Mouse (Mus musculus) embryonic facial prominence, embryonic 12.5 days (tissue): ENCODE measurements at regions not wholly inside any gene's neighbourhood (a gene's known extent, or its start where the extent isn't known, plus 50 kb on each side); places are given as distances from the start of the nearest gene placed in this dataset.

Experiments
- ATAC-seq: fragments of 200-750 bp; cut with Nextera tagmentation; 2 replicates; pipeline ENCODE4 v1.8.0; 2017; ENCODE audit not compliant: insufficient number of reproducible peaks, insufficient read depth, low FRiP score, low TSS enrichment
- H3K27ac ChIP-seq: fragments of 300-500 bp; sonication (generic); 2 replicates; pipeline ENCODE4 v1.5.1; 2016; ENCODE audit warnings: mild to moderate bottlenecking
- H3K27me3 ChIP-seq: fragments of 300-500 bp; sonication (generic); 2 replicates; pipeline ENCODE4 v1.6.1; 2016; ENCODE audit warnings: mild to moderate bottlenecking, moderate library complexity
- H3K36me3 ChIP-seq: fragments of 300-500 bp; sonication (generic); 2 replicates; pipeline ENCODE4 v1.6.1; 2016; ENCODE audit warnings: mild to moderate bottlenecking
- H3K4me1 ChIP-seq: fragments of 300-500 bp; sonication (generic); 2 replicates; pipeline ENCODE4 v1.6.1; 2016
- H3K4me2 ChIP-seq: fragments of 300-500 bp; sonication (generic); replicated peaks from 2 replicates; pipeline ENCODE4 v1.6.1; 2016; ENCODE audit warnings: mild to moderate bottlenecking, moderate library complexity
- H3K4me3 ChIP-seq: fragments of 300-500 bp; sonication (generic); 2 replicates; pipeline ENCODE4 v1.5.1; 2016; ENCODE audit warnings: mild to moderate bottlenecking
- H3K9ac ChIP-seq: fragments of 300-500 bp; sonication (generic); 2 replicates; pipeline ENCODE4 v1.6.1; 2016; ENCODE audit warnings: mild to moderate bottlenecking, moderate library complexity
- H3K9me3 ChIP-seq: fragments of 300-500 bp; sonication (generic); 2 replicates; pipeline ENCODE4 v1.6.1; 2016; ENCODE audit warnings: mild to moderate bottlenecking, moderate library complexity
- WGBS: fragments of 180-500 bp; shearing (Covaris S2); methylation state at CpG from one replicate; pipeline ENCODE4 v1.1.7; 2016; 5-methylcytosine and 5-hydroxymethylcytosine counted together

DNA sequence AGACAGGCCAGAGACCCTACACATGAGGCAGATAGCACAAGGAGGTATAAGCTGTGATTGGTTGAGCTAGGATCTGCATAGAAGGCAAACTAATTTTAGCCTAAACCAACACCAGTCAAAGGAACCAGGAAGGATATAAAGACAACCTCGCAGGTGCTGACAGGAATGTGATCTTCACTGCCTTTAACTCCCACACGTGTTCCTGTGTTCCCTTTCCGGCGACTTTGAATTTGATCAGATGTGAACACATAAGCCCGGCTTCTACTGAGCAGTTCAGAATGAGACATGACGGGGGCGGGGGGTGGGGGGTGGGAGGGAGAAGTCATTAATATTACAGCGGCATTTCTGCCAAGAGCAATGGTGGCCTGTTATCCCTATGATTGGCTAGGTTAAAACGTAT lies 271.0 kb downstream of the Tgfb2 start:
- Histone ChIP-seq H3K27ac (no peak overlapping the region), H3K27me3 (0 out of 2 replicates have a peak, but pooled peaks cover 2% of the 10 kb centered on the region)

DNA sequence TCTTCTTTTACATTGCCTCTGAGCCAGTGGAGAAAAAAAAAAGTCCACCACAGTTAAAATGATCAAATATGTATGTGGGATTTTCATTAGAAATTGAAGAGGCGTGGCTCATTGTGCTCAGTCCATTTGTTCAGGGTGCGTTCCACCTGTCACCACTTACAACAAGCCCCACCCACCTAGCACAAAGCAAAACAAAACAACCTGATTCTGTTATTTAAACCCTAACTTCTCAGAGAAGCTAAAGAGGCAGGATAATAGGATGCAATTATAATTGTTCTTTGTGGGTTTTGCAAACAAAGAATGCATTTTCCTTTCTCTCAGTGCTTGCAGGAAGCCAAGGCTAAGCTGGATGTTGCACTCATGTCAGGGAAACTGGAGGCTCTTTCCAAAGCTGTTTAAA lies 271.8 kb downstream of the Tgfb2 start:
- H3K9me3 ChIP-seq: no peaks in the 10 kb centered on the region
- ATAC-seq: no peak
- H3K27ac ChIP-seq: no peak overlapping the region
- no peak overlapping the region for H3K9ac ChIP-seq
- 68% methylated on average over 2 of the region's 2 CpGs for WGBS
- no peak overlapping the region for H3K4me2 ChIP-seq
- H3K4me3 ChIP-seq: no peak overlapping the region
- H3K4me1 ChIP-seq: peaks cover 6% of the 10 kb centered on the region; the same call in 1 of the 2 replicates
- H3K36me3 ChIP-seq: no peaks in the 10 kb centered on the region
- 0 out of 2 replicates have a peak, but pooled peaks cover 2% of the 10 kb centered on the region for H3K27me3 ChIP-seq

More for the DNA sequence above, 271.0 kb downstream of the Tgfb2 start:
- no peaks in the 10 kb centered on the region for H3K9me3 ChIP-seq
- H3K4me3 ChIP-seq: no peak overlapping the region
- no peak for ATAC-seq
- H3K4me2 ChIP-seq: no peak overlapping the region
- H3K4me1 ChIP-seq: peaks cover 6% of the 10 kb centered on the region; the same call in 1 of the 2 replicates
- 62% methylated on average over 9 of the region's 9 CpGs for WGBS
- H3K36me3 ChIP-seq: no peaks in the 10 kb centered on the region
- H3K9ac ChIP-seq: no peak overlapping the region

GRCm38 (mm10) chr1:186433169-186433665 lies 272.6 kb downstream of the Tgfb2 start:
- no peaks in the 10 kb centered on the region for H3K36me3 ChIP-seq
- H3K27ac ChIP-seq: no peak overlapping the region
- no peak overlapping the region for H3K4me3 ChIP-seq
- H3K9ac ChIP-seq: no peak overlapping the region
- H3K4me1 ChIP-seq: peaks cover 6% of the 10 kb centered on the region; the same call in 1 of the 2 replicates
- no peak overlapping the region for H3K4me2 ChIP-seq
- peak; percentile 56; the same call in 1 of the 2 replicates for ATAC-seq
- H3K9me3 ChIP-seq: no peaks in the 10 kb centered on the region
- WGBS: 83% methylated on average over 7 of the region's 7 CpGs
- H3K27me3 ChIP-seq: 0 out of 2 replicates have a peak, but pooled peaks cover 2% of the 10 kb centered on the region

GRCm38 (mm10) chr1:186425421-186425820 lies 280.4 kb downstream of the Tgfb2 start:
- ATAC-seq: no peak
- peaks cover 11% of the 10 kb centered on the region; the same call in 1 of the 2 replicates for H3K4me1 ChIP-seq
- H3K27ac ChIP-seq: no peak overlapping the region
- no peaks in the 10 kb centered on the region for H3K36me3 ChIP-seq
- no peaks in the 10 kb centered on the region for H3K27me3 ChIP-seq
- no peak overlapping the region for H3K9ac ChIP-seq
- H3K4me3 ChIP-seq: no peak overlapping the region
- H3K9me3 ChIP-seq: no peaks in the 10 kb centered on the region
- no peak overlapping the region for H3K4me2 ChIP-seq
- 70% methylated on average over 6 of the region's 6 CpGs for WGBS

DNA sequence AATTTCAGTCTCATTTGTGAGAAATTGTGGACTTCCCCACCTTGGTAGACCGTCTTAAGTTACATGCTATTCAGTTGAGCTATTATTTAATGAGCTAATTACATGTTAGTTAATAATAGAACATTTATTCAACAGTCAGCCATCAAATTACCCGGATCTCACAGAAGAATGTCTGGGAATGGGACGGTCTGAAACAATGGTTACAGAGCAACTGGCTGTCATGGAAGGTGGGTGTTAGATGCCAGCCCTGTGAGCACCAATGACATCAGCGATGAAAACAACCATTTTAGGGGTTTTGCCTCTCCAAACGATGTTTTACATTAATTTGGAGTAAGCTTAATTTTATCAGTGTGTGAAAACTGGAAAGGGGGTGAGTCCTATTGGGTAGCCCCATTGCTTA lies 281.7 kb downstream of the Tgfb2 start:
- Histone ChIP-seq H3K9ac (no peak overlapping the region), H3K4me3 (no peak overlapping the region), H3K4me2 (no peak overlapping the region), H3K9me3 (no peaks in the 10 kb centered on the region), H3K4me1 (peaks cover 11% of the 10 kb centered on the region; the same call in 1 of the 2 replicates), H3K36me3 (no peaks in the 10 kb centered on the region), H3K27ac (no peak overlapping the region), H3K27me3 (no peaks in the 10 kb centered on the region)
- 77% methylated on average over 5 of the region's 5 CpGs for WGBS
- no peak for ATAC-seq

DNA sequence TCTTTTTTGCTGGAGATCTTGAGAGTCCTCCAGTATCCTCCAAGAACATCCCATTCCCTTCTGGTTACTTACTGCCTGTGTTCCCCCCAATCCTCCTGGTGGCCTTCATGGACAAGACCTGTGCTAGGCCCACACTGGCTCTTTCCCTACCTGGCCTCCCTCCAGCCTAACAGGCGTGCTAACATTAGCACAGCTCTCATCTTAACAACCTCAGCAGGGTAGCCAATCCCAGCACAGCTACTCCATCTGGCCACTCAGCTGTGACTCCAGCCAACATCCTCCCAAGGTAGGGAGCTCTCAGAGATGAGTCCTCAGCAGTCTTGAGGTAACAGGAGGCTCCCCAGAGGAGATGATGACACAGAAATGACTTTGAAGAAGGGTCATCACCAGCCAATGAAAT lies 288.7 kb downstream of the Tgfb2 start:
- no peaks in the 10 kb centered on the region for H3K27me3 ChIP-seq
- no peaks in the 10 kb centered on the region for H3K9me3 ChIP-seq
- no peaks in the 10 kb centered on the region for H3K36me3 ChIP-seq
- no peak for ATAC-seq
- no peak overlapping the region for H3K4me2 ChIP-seq
- H3K27ac ChIP-seq: no peak overlapping the region
- peaks cover 26% of the 10 kb centered on the region for H3K4me1 ChIP-seq
- WGBS: 52% methylated on average over 1 of the region's 1 CpGs
- H3K4me3 ChIP-seq: no peak overlapping the region
- no peak overlapping the region for H3K9ac ChIP-seq

DNA sequence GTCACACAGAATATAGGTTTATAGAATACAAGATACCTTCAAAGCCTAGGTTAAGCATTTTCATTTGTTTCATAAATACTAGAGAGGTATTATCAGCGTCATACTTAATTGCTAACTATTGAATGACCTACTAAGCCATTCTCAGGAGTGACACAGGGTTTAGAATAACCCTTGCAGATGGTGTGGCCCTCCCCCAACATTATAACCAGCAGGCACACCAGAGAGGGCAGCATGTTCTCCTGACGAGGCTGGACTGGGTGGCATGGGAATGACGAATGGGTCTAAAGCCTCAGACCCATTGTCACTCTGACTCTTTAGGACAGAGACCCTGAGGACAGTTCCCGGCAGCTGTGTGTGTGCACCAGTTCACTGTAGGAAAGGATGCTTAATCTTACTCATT lies 290.5 kb downstream of the Tgfb2 start:
- Histone ChIP-seq H3K9me3 (no peaks in the 10 kb centered on the region), H3K36me3 (no peaks in the 10 kb centered on the region), H3K9ac (no peak overlapping the region), H3K4me3 (no peak overlapping the region), H3K27ac (no peak overlapping the region), H3K4me1 (peaks cover 27% of the 10 kb centered on the region), H3K27me3 (no peaks in the 10 kb centered on the region), H3K4me2 (no peak overlapping the region)
- no peak for ATAC-seq
- WGBS: 83% methylated on average over 4 of the region's 4 CpGs

DNA sequence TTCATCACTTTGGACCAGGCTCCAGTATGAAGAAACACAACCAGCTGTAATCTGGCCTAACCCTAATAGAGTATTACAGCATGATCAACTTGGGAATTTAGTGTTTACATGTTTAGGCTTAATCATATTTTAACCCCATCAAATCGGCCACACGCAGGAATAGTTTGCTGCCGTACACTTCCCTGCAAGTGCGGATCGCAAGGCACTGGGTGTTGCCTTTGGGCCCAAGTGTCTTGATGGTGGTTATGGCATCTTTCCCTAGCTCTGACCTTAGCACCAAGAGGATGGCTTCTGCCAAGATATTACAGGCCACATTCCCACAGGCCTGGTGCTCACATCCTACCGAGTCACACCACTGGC lies 291.9 kb downstream of the Tgfb2 start:
- H3K9ac ChIP-seq: no peak overlapping the region
- WGBS: 85% methylated on average over 6 of the region's 6 CpGs
- peak overlapping the region; percentile 83 for H3K27ac ChIP-seq
- no peaks in the 10 kb centered on the region for H3K27me3 ChIP-seq
- ATAC-seq: no peak
- H3K4me2 ChIP-seq: no peak overlapping the region
- no peaks in the 10 kb centered on the region for H3K36me3 ChIP-seq
- peaks cover 40% of the 10 kb centered on the region for H3K4me1 ChIP-seq
- no peak overlapping the region for H3K4me3 ChIP-seq
- H3K9me3 ChIP-seq: no peaks in the 10 kb centered on the region

DNA sequence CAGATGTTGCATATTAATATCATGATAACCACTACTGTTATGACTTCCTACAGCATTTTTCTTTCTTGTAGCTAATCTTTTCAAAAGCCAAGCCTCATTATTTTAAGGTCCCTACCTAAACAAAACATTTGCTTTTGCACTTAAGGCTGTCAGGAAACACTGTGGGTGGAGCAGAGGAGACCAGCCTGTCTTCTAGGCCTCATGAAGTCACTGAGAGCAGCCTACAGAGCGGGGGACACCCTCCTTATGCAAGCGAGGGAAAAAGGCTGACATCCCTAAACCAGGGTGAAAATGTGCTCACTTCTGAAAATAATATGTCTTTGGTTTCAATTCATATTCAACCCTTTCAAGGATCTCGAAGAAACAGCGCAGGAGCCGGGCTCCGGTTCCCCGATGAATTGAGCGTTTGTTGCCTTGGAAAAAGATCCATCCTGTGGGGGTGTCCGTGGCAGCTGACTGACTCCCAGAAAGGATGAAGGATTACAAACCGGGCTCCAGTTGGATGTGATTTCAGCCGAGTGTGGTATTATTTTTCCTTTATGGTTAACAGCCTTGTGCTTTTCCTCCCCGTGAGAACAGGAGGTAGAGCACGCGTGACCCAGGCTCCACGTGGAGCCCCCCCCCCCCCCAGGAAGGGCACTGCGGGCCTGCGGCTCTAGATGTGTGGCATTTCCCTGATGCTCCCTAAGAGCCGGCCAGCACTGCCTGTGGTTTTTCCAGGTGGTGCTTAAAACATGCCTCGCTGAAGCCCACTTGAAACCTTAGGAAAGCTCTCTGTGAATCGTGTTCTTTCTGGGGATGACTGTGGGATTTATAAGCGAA lies 292.5 kb downstream of the Tgfb2 start:
- Histone ChIP-seq H3K4me2 (0 out of 2 replicates have a peak overlapping the region, but pooled peaks have one; percentile 9), H3K36me3 (no peaks in the 10 kb centered on the region)

DNA sequence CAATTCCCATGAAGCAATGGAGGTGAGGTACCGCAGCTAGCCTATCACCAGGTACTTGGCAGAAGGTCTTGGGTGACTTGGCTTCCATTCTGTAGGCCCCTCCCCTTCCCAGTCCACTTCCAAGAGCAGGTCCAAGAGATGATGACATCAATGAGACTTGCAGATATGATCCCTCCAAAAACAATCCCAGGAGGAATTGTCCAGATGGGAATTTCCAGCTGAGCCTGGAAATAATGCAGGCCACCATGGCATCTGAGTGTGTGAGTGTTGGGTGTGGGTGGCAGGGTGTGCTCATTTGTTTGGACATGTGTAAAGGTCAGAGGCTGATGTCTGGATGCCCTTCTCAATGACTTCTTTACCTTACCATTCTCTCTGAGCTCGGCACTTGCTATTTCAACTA lies 293.5 kb downstream of the Tgfb2 start:
- WGBS: 77% methylated on average over 2 of the region's 2 CpGs
- no peaks in the 10 kb centered on the region for H3K36me3 ChIP-seq
- peak overlapping the region; percentile 83 for H3K27ac ChIP-seq
- H3K4me3 ChIP-seq: no peak overlapping the region
- no peaks in the 10 kb centered on the region for H3K27me3 ChIP-seq
- no peak overlapping the region for H3K4me2 ChIP-seq
- H3K9me3 ChIP-seq: no peaks in the 10 kb centered on the region
- H3K4me1 ChIP-seq: peaks cover 45% of the 10 kb centered on the region
- H3K9ac ChIP-seq: no peak overlapping the region
- no peak for ATAC-seq

More for the DNA sequence above, 292.5 kb downstream of the Tgfb2 start:
- H3K9ac ChIP-seq: no peak overlapping the region
- 31% methylated on average over 21 of the region's 21 CpGs for WGBS
- H3K9me3 ChIP-seq: no peaks in the 10 kb centered on the region
- H3K4me1 ChIP-seq: peaks cover 45% of the 10 kb centered on the region
- H3K27me3 ChIP-seq: no peaks in the 10 kb centered on the region
- H3K4me3 ChIP-seq: no peak overlapping the region
- peak; percentile 62 for ATAC-seq
- H3K27ac ChIP-seq: peak overlapping the region; percentile 83

- Histone ChIP-seq H3K4me3 (no peak overlapping the region), H3K27ac (peak overlapping the region; percentile 33)
- WGBS: 31% methylated on average over 10 of the region's 10 CpGs
Observed at GRCm38 (mm10) chr1:186408986-186409441, 291.9 kb upstream of the Lyplal1 start.

DNA sequence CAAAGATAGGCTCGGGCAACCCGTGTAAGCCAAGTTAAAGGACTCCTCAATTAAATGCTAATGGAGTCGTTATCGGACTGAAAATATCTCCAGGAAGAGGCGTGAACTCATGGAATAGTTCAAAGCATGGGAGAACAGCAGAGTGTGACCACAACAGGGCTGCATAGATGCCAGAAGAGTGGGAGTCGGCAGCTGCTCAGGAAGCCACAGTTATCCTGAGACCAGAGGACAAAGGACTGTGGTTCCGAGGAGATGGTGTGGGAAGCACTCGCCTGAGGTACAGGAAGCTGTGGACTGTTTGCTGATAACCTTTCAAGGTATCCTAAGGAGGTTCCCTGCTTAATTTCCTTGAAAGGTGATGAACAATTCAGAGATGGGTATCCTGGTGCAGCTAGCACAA lies 290.5 kb upstream of the Lyplal1 start:
- Histone ChIP-seq H3K4me3 (no peak overlapping the region), H3K27me3 (no peaks in the 10 kb centered on the region), H3K27ac (no peak overlapping the region), H3K9me3 (no peaks in the 10 kb centered on the region), H3K4me2 (no peak overlapping the region), H3K36me3 (no peaks in the 10 kb centered on the region), H3K9ac (no peak overlapping the region), H3K4me1 (peaks cover 28% of the 10 kb centered on the region)
- WGBS: 78% methylated on average over 8 of the region's 8 CpGs
- no peak for ATAC-seq

More at GRCm38 (mm10) chr1:186408986-186409441, 291.9 kb upstream of the Lyplal1 start:
- H3K4me1 ChIP-seq: peaks cover 38% of the 10 kb centered on the region
- no peak overlapping the region for H3K9ac ChIP-seq
- ATAC-seq: no peak
- no peaks in the 10 kb centered on the region for H3K36me3 ChIP-seq
- H3K4me2 ChIP-seq: peak overlapping the region; percentile 7; the same call in 1 of the 2 replicates
- H3K9me3 ChIP-seq: no peaks in the 10 kb centered on the region
- no peaks in the 10 kb centered on the region for H3K27me3 ChIP-seq
